Mouse (Mus musculus) thymus, adult 2 months (tissue): ENCODE results near the gene Gas2l2.

Source experiments
- CTCF ChIP-seq: fragments of 200-500 bp; IDR thresholded peaks from 2 replicates; pipeline ENCODE4 v1.5.1; 2012; ENCODE audit warnings: mild to moderate bottlenecking, control low read depth, low read length, moderate library complexity, borderline replicate concordance; ENCODE audit not compliant: control insufficient read depth, poor library complexity, insufficient read depth; ENCODE audit errors: extremely low read depth
- POLR2A ChIP-seq: fragments of 200-500 bp; IDR thresholded peaks from 2 replicates; pipeline ENCODE4 v1.6.1; 2012; ENCODE audit warnings: mild to moderate bottlenecking, low read length, control low read depth, moderate library complexity; ENCODE audit not compliant: control insufficient read depth, poor library complexity, insufficient read depth; ENCODE audit errors: extremely low read depth

- TF ChIP-seq POLR2A = no peak
- TF ChIP-seq CTCF = no peak
Observed at GRCm38 (mm10) chr11:83457912-83458601, 28.8 kb upstream of the Gas2l2 start.
